Mouse (Mus musculus) cerebellum, postnatal 25 days (tissue): ENCODE measurements at regions not wholly inside any gene's neighbourhood (a gene's known extent, or its start where the extent isn't known, plus 50 kb on each side); places are given as distances from the start of the nearest gene placed in this dataset.

ENCODE experiments used
- DNase-seq, 2 experiments: peaks; one replicate each; pipeline ENCODE4 v3.0.0; 2021; ENCODE audit warnings: mixed read lengths in 2 of 2

- no peak for DNase-seq
These were observed 436.9 kb downstream of the Matn1 start for GRCm38 (mm10) chr4:131381063-131381462.

GRCm38 (mm10) chr4:131381529-131381928, 437.3 kb downstream of the Matn1 start:
- DNase-seq, result no peak

- no peak for DNase-seq
These were observed 439.7 kb downstream of the Matn1 start for GRCm38 (mm10) chr4:131383862-131384261.

- DNase-seq, result peak; percentile 19 to 40
These were observed 442.8 kb downstream of the Matn1 start for GRCm38 (mm10) chr4:131386961-131387360.

GRCm38 (mm10) chr4:131391119-131391923, 446.8 kb downstream of the Ptpru start:
- no peak for DNase-seq

GRCm38 (mm10) chr4:131391924-131392297, 446.2 kb downstream of the Ptpru start:
- DNase-seq, result no peak

GRCm38 (mm10) chr4:131392478-131392877, 445.6 kb downstream of the Ptpru start:
- DNase-seq, result no peak

- DNase-seq, result peak; percentile 14 to 37
These were observed 441.8 kb downstream of the Ptpru start for GRCm38 (mm10) chr4:131396226-131396840.

- peak; percentile 29 to 54 for DNase-seq
These were observed 440.9 kb downstream of the Ptpru start for GRCm38 (mm10) chr4:131397161-131397560.

- DNase-seq, result peak; percentile 67 to 81
These were observed 437.3 kb downstream of the Ptpru start for GRCm38 (mm10) chr4:131400756-131401155.

GRCm38 (mm10) chr4:131401255-131401654, 436.8 kb downstream of the Ptpru start:
- no peak for DNase-seq

GRCm38 (mm10) chr4:131405376-131406017, 432.6 kb downstream of the Ptpru start:
- DNase-seq, result no peak

GRCm38 (mm10) chr4:131407464-131407863, 430.6 kb downstream of the Ptpru start:
- no peak for DNase-seq

GRCm38 (mm10) chr4:131408644-131409043, 429.4 kb downstream of the Ptpru start:
- DNase-seq, result no peak

- peak; percentile 62 to 79 for DNase-seq
These were observed 428.3 kb downstream of the Ptpru start for GRCm38 (mm10) chr4:131409805-131410204.

- DNase-seq, result no peak
These were observed 426.2 kb downstream of the Ptpru start for GRCm38 (mm10) chr4:131411936-131412335.

GRCm38 (mm10) chr4:131413380-131413779, 424.7 kb downstream of the Ptpru start:
- no peak for DNase-seq

- no peak for DNase-seq
These were observed 422.6 kb downstream of the Ptpru start for GRCm38 (mm10) chr4:131415453-131415852.

- DNase-seq, result no peak
These were observed 421.9 kb downstream of the Ptpru start for GRCm38 (mm10) chr4:131416209-131416608.

GRCm38 (mm10) chr4:131417159-131417748, 420.8 kb downstream of the Ptpru start:
- DNase-seq, result no peak

GRCm38 (mm10) chr4:131425311-131425710, 412.8 kb downstream of the Ptpru start:
- no peak for DNase-seq

GRCm38 (mm10) chr4:131427871-131428270, 410.2 kb downstream of the Ptpru start:
- no peak for DNase-seq

- peak; percentile 35 to 36 for DNase-seq
These were observed 408.7 kb downstream of the Ptpru start for GRCm38 (mm10) chr4:131429356-131429755.
